Mouse (Mus musculus): Measurements from ENCODE around the gene Cdk11b. TPM values are rescaled to one million over a fixed set of nuclear protein-coding genes. Genes with fewer than 3 reads are reported as not detected.
"Not testable (repeated sequence)": the region's sequence is repeated elsewhere in the genome, so short reads cannot be mapped to it uniquely, and the experiment has no call there.

Cdk11b gene
- total RNA-seq, 2 experiments from 2014 or later: 45.3 to 47.0 TPM

DNA sequence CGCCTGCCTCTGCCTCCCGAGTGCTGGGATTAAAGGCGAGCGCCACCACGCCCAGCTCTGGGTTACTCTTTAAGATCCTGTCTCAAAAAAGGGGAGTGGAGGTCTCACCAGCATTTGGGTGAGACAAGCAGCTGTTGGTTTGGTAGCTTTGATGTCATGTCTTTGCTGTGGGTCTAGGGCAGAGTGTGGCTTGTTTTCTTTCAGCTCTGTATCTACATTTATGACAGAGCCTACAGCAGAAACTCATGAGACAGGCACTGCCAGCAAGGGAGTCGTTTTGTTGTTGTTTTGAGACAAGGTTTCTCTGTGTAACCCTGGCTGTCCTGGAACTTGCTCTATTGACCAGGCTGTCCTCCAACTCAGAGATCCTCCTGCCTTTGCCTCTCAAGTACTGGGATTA lies 20.9 kb upstream of the Cdk11b start:
- DNase-seq (ENCODE audit: low spot score in 2 of 2): no peak

DNA sequence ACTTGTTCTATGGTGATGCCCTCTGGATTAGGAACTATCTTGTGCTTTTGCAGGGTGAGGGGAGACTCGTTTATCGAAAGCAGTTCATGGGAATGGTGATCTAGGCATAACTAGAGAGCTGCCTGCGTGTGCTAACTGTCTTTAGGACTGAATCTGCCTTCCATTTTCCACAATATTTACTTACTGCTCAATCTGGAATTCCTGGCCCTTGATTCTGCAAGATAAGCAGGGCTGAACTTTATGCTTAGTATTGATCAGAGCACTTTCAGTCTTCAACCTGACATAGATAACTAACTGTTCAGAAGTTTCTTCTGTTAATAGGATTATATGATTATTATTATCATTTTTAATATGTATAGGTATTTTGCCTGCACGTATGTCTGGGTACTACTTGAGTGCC lies 19.5 kb upstream of the Cdk11b start:
- no peak for DNase-seq (ENCODE audit: low spot score in 2 of 2)

DNA sequence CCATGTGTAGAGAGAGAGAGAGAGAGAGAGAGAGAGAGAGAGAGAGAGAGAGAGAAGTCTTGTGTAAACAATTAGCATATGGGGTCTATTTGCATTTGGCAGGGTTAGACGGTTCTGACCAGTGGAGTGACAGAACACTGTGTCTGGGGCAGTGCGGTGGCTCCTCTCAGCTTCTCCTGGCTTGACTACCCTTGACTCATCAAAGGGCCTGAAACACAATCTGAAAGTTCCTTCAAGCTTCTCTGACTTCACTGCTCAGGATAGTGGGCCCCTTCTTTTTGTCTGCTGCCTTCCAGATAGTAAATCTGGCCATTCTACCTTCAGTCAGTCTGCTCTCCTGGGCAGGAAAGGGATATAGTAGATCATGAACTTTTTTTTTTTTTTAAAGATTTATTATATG lies 17.8 kb upstream of the Cdk11b start:
- DNase-seq (ENCODE audit: low spot score in 2 of 2): no peak

DNA sequence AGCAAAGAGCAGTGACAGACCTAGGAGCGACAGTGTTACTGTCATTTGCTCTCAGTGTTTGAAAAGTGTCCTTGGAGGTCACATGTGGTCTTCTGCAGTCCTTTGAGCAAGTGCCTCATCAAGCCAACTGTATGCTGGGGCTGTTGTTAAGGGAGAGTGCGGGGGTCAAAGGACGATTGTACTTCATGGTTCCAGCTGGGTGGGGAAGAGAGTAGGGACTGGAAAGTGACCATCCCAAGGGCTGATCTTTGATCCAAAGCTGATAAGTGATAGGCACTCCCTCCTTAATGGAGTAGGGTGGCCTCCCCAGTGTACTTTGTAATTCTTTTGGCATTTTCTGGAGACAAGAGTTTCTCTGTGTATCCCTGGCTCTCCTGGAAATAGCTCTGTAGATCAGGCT lies 12.8 kb upstream of the Cdk11b start:
- no peak for DNase-seq (ENCODE audit: low spot score in 2 of 2)

DNA sequence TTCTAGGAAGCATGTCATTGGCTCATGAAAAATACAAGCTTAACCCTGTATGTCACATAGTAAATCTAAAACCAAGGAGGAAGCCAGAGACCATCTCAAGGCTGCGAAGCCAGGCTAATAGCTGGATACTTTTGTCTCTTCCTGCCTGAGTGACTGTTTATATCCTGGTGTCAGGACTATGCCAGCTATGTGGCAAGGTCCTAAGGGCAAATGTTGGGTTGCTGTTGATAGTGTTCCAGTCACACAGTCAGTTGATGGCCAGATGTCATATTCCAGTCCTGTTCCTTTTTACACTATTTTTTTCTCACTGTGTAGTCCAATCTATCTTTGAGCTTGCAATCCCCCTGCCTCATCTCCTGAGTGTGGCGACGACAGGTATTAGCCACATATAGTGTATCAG lies 11.4 kb upstream of the Cdk11b start:
- DNase-seq (ENCODE audit: low spot score in 2 of 2): no peak

GRCm38 (mm10) chr4:155618321-155618720 lies 6.3 kb upstream of the Cdk11b start:
- peak in 1 of 2 experiments; percentile 47 for DNase-seq (ENCODE audit: low spot score in 2 of 2)

GRCm38 (mm10) chr4:155630267-155630666 lies 5.6 kb downstream of the Cdk11b start:
- no peak for DNase-seq (ENCODE audit: low spot score in 2 of 2)

DNA sequence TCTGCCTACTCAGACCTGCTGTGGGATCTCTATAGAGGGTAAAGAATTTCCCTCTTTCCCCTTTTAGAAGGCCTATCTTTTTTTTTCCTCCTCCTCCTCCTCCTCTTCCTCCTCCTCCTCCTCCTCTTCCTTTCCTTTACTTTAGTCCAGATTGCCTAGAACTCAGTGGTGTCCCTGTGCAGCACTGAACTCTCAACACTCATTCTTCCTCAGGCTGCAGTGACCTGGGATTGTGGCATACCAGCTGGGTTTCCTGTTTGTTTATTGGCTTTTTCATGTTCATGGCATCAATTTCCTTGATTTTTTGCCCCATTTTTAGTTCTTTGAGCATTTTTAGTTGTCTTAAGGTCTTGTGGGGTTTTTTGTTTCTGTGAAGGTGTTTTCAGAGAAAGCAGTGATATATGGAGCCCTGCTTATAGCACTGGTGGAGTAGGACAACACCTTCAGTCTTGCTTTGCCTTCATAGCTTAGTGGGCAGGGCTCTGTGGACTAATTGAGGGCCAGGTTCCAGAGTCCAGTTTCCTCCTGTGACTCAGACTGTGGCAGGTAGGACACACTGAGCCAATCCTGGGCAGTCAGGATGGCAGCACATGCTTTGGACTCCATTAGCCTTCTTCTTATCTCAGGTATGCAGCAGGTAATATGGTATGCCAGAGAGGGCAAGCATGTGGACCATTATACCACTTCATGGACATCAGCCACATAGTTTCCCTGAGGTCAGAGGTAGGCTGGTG lies 11.3 kb downstream of the Cdk11b start:
- DNase-seq (ENCODE audit: low spot score in 2 of 2): no peak

- no peak for DNase-seq (ENCODE audit: low spot score in 2 of 2)
Observed at GRCm38 (mm10) chr4:155643531-155643930, 18.9 kb downstream of the Cdk11b start.

DNA sequence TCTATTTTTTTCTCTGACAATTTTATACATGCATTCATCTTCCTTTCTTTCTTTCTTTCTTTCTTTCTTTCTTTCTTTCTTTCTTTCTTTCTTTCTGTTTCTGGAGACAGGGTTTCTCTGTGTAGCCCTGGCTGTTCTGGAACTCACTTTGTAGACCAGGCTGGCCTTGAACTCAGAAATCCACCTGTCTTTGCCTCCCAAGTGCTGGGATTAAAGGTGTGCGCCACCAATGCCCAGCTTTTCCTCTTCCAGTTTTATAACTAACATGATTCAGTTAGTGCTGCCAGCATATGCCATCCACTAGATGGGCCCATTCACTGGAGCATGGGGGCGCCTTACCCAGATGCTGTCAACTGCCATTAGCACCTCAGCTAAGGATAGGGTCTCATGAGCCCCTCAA lies 20.7 kb downstream of the Cdk11b start, which contains the start of gene Gm10563:
Gene Gm10563, minus strand, starts transcription at position 101 of the 400 bp plus-strand sequence.
- DNase-seq (ENCODE audit: low spot score in 2 of 2): not testable (repeated sequence)

DNA sequence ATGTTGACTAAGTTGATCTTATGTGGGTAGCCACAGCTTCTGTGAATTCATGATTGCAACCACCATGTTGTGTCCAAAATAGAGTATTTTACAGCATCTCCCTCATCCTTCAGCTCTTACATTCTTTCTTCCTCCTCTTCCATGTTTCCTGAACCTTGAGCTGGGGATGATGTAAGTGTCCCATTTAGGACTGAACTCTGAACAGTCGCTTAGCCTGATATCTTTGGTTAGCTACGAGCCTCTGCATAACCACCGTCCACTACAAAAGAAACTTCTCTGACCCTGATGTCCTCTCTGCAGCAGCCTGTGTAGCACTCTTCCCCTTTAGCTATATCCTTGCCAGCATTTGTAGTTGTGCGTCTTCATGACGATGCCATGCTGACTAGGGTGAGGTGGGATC lies 21.1 kb downstream of the Cdk11b start:
- no peak for DNase-seq (ENCODE audit: low spot score in 2 of 2)

DNA sequence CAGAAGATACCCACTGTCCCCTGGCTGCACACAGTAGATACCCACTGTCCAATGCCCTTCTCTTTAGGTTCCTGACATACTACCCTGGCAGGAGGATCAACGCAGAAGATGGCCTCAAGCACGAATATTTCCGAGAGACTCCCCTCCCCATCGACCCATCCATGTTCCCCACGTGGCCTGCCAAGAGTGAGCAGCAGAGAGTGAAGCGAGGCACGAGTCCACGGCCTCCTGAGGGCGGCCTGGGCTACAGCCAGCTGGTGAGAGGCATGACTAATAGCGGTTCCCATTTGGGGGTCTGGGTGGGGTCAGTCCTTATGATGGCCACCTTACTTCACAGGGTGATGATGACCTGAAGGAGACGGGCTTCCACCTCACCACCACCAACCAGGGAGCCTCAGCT lies 24.7 kb downstream of the Cdk11b start:
- no peak for DNase-seq (ENCODE audit: low spot score in 2 of 2)

- DNase-seq (ENCODE audit: low spot score in 2 of 2): no peak
Observed at GRCm38 (mm10) chr4:155651553-155652269, 27.1 kb downstream of the Cdk11b start.

DNA sequence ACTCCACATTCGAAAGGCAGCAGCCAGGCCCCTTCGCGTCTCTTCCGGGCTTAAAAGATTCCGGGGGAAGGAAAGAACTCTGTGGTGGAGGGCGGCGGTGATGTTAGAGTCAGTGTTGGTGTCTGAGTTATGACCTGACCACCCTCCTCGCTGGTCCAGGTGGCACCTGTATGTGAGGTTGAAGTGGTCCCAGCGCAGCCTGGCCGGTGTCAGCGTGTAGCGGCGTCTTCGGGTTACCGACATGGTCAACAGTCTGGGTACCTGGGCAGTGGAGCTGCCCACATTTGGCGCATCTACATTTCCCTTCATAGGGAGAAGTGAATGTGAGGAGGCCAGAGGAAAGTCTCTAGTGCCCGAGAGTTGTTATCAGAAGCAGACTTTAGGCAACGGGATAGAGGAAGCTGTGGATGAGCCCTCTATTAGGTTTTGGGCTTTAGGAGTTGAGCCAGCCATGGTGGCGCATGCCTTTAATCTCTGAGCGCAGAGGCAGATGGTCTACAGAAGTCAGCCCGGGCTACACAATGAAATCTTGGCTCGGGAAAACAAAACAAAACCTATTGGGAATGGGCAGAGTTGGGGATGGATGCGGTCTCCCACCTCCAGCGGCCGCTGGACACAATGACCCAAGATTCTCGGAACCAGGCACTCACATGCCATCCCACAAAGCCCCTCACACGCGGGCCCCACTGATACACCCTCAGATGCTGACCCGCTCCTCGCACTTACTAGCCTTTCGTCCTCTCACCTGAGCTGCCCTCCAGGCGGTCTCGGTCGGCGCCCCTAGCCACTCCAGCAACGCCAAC lies 27.8 kb downstream of the Cdk11b start:
- peak in 1 of 2 experiments; percentile 28 for DNase-seq (ENCODE audit: low spot score in 2 of 2)

DNA sequence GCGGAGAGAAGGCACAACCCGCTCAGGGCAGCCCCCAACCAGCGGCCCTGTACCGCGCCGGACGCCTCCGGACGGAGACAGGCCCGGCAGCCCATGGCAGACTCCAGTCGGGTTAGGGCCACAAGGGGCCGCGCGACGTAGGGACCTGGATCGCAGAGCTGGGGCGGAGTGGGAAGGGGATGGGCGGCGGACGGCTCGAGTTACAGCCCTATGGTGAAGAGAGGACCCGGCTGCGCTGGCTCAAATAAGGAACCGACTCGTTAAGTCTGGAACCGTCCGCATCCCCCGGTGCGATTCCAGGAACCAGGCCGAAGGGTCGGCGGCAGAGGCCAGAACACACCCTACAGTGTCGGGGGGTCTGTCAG lies 28.4 kb downstream of the Cdk11b start, which contains the start of gene Mmp23:
Gene Mmp23, minus strand, starts transcription at position 299 of the 365 bp plus-strand sequence.
- no peak for DNase-seq (ENCODE audit: low spot score in 2 of 2)

- peak in 1 of 2 experiments; percentile 23 for DNase-seq (ENCODE audit: low spot score in 2 of 2)
Observed at GRCm38 (mm10) chr4:155653451-155654182, 29.0 kb downstream of the Cdk11b start.

- DNase-seq (ENCODE audit: low spot score in 2 of 2): no peak
Observed at GRCm38 (mm10) chr4:155654183-155654455, 29.5 kb downstream of the Cdk11b start.

DNA sequence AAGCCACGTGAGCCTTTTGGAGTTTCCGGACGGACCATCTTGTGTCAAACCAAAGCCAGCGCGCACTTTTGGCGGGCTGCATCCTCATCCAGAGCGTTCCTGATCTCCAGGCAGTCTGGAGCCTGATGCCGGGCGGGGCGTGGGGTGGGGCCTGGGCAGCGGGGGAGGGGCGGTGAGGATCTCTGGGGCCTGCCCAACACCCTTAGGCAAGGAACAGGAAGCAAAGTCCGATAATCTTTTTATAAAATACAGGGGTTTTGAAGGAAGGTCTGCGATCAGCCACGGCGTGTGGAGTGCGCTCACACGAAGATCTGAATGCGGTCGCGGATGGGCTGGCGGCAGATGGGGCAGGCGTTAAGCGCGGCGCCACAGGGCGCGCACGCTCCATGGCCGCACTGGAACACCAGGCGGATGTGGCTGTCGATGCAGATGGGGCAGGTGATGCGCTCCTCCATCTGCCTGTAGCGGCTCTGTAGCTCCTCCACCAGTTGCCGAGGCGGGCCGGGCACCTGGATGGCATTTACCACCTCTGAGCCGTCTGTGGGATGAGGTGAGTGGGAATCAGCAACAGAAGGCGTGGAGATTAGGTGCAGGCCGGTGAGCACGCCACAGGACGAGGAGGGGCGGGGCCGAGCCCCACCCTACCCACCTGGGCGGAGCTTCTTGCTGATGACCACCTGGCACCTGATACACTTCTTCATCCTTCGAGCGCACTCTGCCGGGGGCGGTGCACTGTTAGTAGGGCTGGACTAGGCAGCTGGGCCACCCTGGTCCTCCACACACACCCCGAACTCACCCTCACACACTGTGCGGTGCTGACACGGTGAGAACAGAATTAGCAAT lies 30.0 kb downstream of the Cdk11b start:
- no peak for DNase-seq (ENCODE audit: low spot score in 2 of 2)

DNA sequence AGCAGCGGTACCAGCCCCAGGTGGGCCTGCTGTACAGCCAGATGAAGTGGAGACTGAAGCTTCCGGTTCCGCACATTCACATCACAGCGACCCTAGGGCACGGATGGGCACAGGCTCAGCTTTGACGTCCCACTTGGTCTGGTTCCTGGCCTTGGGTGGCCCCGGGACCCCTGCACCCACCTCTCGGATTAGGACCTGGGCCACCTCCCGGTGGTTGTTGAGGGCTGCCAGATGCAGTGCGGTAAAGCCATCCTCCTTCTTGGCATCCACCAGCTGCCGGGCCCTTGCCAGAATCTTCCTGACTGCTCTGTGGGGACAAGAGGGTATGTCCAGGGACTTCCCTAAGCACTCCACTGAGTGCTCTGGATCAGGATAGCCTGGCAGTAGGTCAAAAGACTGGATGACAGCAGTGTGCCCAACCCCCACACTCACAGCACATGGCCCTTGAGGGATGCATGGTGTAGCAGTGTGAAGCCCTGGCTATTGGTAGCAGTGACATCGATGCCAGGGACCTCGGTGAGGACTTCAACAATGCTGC lies 31.6 kb downstream of the Cdk11b start:
- DNase-seq (ENCODE audit: low spot score in 2 of 2): no peak

DNA sequence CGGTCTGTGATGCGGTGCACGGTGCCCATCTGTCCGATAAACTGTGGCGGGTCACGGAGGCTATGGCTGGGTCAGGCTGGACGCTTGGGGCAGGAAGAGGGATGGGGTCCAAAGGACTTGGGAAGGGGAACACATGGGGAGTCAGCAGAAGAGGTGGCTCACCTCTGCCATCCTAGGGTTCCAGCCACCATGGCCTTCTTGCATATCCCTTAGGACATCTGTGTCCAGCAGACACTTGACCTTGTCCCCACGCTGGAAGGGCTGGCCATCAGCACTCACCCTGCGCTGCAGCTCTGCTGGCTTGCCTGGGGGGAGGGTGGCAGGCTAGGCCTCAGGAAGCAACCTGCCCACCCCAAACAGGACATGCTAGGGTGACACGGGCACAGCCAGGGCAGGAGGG lies 34.3 kb downstream of the Cdk11b start:
- no peak for DNase-seq (ENCODE audit: low spot score in 2 of 2)
